Mouse (Mus musculus) adrenal gland, postnatal 10 days (tissue): Measurements from ENCODE around the gene Spr. TPM values are rescaled to one million over a fixed set of nuclear protein-coding genes. Genes with fewer than 3 reads are reported as not detected.
"Not testable (repeated sequence)": the region's sequence is repeated elsewhere in the genome, so short reads cannot be mapped to it uniquely, and the experiment has no call there.

ENCODE experiments used
- DNase-seq: peaks from one replicate; pipeline ENCODE4 v3.0.0; 2021; ENCODE audit warnings: mixed read lengths
- long read RNA-seq, 2 experiments: library from polyadenylated mRNA; stranded (forward); transcript quantifications; one replicate each; pipeline ENCODE4 v2.0.0; 2021
- total RNA-seq, 2 experiments: library from RNA; stranded (reverse); gene quantifications; 2 replicates each; pipeline ENCODE4 v1.2.3; 2021

Gene Spr
- total RNA-seq = 10 to 100 TPM; 72.1 to 75.5 TPM
- long read RNA-seq, experiment 1, transcript Spr-201 (3 exons, 1,230 nt) = major isoform, 45 of 48 reads
- long read RNA-seq, experiment 1, partial matches to known transcripts = 1 of 48 reads
- long read RNA-seq, experiment 1, other reads (novel, unspliced or antisense) = 1 of 48 reads
- long read RNA-seq, experiment 2, transcript Spr-201 (3 exons, 1,230 nt) = major isoform, 26 of 31 reads
- long read RNA-seq, experiment 2, partial matches to known transcripts = 0 of 31 reads
- long read RNA-seq, experiment 2, other reads (novel, unspliced or antisense) = 2 of 31 reads

DNA sequence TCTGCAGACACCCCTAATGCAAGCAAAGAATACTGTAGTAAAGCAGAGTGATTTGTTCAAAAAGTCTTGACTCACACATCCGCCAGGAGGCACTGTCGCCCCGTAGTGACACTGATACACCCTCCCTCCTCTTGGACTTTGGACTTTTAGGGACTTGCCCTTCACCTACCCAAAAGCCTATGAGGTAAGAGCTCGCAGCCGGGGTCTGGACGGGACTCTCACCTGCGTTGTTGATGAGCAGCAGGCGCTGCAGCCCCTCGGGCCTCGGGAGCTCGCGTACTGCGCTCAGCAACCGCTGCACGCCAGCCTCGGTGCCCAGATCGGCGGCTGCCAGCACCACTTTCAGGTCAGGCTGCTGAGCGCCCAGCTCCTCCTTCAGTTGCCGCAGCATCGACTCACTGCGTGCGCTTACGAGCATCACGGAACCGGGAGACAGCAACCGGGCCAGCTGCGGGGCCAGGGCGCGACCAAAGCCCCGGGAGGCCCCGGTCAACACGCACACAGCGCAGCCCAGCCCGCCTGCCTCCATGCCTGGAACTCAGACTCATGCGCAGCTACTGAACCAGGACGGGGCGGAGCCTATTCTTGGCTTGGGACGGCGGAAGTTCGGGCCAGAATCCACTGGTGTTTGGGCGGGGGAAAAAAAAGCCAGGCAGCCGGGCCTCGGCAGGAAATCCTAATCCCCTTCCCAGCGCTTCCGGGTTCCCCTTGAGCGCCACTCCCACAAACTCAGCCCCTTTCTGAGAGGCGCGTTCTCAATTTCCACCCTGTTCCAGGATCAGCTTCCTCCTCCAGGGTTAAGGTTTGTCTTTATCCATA is at the start of gene Spr:
Gene Spr, minus strand, starts transcription at position 550 of the 819 bp plus-strand sequence.
- peak; percentile 94 for DNase-seq

DNA sequence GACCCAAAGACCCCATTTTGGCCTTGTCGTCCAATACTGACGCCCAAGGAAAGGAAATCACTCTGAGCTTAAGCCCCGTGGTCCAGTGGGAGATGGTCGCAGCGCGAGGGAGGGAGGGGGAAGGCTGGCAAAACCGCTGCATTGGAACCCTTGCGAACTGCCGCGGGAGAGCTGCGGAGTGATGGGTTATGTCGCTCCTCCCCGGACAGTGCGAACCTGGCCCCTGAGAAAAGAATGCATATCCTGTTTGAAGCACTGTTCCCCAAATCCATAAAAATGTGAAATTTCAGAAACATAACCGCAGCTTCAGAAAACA is 49.1 kb upstream of the Spr start:
- DNase-seq = no peak

DNA sequence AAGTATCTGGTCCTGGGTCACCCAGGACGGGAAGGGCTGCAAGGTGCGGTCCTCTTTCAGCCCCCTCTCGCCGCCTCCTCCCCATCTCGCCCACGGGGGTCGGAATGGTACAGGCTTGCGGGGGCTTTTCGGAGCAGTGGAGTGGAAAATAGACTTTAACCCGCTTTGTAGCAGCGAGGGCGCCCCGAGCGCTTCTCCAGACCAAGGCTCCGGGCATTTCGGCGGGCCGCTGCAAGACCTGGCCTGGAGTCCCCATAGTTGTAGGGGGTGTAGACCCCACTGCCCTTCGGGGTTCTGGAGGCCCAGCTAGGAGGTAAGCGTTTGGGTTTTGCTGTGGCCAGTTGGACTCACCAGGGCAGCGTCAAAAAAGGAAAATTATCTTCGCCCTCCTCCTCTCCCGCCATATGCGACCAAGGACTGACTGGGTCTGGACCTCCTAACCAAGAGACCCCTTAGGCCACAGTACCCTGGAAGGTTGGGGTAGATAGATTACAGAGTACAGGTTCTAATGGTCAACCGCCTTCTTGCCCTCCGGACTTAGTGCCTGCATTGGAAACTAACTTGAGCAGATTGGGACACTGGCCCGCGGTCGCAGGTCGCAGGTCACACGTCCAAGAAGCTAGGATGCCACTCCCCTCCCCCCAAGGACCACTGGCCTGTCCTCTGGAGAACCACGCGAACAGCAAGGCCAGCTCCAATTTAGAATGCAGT is 48.6 kb upstream of the Spr start:
- DNase-seq = no peak

DNA sequence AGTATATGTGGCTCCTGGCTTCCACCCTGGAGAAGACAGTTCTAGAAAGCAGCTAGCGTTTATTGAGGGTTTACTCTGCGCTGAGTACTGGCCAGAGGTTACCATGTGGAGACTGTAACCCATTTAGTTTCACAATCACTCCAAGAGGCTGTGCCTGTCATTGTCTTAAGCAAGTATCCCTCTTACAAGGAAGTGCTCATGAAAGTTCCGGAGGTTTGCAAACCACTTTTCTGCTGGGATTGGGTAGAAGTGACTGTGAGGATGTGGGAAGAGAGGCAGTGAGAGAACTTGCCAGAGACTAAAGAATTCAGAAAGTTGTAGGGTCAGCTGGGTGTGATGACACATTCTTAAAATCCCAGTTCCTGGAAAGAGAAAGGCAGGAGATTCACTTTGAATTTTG is 46.4 kb upstream of the Spr start:
- DNase-seq = no peak

DNA sequence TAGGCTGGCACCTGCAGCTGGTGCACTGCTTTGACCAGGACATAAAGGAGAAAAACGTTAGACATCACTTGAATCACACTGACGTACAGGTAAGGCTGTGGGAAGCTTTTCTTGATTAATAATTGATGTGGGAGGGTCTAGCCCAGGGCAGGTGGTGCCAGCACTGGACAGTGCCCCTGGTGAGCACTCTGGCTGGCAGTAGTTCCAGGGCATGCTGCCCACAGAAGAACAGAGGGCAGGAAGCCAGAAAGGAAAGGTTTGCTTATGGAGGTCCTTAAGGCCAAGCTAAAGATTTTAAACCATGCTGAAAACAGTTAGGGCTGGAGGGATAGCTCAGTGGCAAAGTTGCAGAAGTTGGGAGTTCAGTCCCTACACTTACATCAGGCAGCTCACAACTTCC is 42.5 kb upstream of the Spr start:
- DNase-seq = no peak

DNA sequence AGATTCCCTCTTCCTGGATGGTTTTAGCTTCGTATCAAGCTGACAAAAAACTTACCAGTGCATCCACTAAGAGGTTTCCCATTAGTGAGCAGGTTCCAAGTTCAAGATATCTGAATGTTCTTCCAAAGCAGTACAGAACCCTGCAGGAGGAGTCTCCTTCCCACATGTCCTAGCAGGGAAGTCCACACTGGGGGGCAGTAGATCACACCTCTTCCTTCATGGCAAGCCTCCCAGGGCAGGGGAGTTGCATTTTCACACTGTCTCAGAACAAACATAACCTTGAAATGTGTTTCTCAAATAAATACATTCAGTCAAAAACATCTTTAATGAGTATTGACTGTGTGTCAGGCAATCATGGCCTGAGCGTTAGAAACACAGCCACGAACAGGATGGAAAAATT is 42.0 kb upstream of the Spr start:
- DNase-seq = no peak

DNA sequence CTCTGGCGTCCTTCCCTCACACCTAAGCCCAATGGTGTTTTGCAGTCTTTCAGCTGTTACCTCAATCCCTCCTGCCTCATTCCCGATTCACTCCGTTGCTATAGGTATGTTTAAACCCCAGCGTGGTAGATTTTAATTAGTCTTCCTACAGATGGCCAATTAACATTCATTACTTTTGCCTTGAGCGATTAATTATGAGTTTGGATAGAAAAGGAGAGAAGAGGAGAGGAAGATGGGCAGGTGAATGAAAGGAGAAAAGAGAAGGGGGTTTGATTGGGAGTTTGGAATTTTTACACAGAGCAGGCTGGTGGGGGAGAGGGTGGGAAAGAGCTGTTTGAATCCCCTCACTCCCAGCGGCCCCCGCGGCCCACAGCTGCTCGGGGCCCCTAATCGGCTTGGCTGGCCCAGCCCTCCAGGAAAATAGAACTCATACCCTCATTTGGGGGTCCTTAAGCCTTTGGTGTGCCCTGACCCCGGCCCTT is 27.9 kb upstream of the Spr start:
- DNase-seq = no peak

DNA sequence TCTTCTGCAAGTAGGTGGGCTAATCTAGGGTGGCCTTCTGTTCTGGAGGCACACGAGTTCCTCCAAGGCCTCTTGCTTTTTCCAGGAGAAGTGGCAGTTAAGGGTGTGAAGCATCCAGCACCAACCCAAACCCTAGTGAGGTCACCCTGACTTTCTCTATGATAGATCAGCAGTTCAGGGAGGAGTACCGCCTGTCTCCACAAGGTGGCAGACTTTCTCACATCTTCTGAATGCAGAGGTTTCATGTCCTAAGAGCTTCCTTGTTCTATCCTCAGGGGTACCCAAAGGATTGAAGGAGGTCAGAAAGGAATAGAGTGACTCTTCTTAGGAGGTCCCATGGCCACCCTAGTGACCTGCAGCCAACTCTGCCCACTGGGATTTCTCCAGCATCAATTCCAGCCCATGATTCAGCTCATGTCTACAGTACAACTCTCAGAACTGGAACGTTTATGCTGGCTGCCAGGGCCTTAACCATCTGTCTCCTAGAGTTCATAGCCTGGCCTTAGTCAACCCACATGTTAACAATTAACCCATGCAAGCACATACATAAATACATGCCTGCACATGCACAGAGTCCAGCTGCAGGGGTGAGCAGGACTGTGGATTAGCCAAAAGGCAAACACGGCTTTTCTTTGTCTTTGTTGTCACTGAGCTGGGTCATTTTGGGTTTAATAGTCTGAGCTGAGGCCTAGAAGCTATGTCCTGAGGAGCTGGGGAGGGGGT is 22.8 kb upstream of the Spr start:
- DNase-seq = peak; percentile 87

DNA sequence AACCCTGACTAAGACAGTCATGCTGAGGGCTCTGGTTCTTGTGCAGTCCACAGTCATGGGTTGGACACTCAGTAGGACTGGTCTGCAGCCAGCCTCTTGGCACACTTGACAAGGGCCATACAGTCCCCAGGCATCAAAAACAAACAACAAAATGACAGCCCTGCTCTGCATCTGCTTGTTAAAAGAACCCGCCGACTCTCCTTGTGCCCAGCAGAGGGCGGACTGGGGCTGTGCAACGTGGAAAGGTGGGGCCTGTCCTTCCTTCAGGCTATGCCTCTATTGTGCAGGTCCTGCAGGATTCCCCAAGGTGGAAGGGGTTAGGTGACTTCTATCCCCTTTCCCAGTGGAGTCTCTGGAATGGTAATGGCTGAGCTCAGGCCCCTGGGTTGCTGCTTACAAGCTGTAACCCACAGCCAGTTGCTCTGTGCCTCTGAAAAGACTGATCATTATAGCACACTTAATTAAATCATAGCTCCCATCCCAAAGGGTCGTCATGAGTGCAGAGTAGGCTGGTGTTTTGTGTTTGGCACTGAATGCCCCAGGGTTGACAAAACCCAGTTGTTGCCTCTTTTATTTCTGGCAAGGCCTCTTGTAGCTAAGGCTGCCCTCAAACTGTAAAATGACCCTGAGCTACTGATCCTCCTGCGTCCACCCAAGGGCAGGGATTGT is 21.7 kb upstream of the Spr start:
- DNase-seq = peak; percentile 77

DNA sequence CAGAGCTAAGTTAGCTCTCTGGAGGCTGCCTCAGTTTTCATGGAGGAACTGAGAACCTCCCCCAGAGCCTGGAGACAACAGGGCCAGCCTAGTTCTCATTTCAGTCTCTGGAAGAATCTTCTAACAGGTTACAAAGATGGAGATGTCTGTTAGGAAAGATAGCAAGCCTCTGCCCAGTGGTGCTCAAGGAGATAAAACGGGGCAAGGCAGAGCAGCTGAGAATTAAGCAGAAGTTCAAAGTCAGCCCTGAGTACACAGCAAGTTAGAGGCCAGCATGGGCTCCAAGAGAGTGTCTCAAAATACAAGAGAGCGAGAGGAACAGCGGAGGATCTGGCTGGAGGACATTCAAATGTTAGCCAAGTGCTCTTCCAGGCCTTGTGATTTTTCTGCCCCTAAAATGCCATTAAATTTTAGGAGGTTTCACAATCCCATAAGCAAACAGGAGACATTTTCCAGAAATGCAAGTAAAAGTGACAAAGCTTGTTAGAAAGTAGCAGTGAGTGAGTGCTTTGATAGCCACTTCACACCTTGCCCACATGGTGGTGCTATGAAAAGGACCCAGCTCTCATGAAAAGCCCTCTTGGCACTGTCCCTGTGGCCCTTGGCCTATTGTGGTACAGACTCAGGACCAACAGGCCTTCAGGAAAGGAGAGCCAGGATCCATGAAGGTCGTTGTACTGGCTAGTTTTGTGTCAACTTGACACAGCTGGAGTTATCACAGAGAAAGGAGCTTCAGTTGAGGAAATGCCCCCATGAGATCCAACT is 20.7 kb upstream of the Spr start:
- not testable (repeated sequence) for DNase-seq

DNA sequence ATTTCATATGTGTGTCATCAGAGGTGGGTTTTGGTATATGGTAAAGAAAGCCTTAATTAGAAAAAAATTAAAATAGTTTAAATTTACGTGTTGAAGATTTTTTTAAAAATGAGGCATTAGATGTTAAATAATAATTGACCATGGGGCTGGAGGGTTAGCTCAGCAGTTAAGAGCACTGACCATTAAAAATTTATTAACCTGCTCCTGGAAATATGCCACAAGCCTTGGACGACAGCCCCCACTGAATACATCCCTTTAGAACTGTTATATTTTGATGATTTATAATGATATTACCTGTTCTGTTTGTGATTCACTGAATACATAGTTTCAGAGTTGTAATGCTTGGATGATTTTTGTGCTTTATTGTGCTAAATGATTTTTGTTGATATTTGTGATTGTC is 19.0 kb upstream of the Spr start:
- not testable (repeated sequence) for DNase-seq

DNA sequence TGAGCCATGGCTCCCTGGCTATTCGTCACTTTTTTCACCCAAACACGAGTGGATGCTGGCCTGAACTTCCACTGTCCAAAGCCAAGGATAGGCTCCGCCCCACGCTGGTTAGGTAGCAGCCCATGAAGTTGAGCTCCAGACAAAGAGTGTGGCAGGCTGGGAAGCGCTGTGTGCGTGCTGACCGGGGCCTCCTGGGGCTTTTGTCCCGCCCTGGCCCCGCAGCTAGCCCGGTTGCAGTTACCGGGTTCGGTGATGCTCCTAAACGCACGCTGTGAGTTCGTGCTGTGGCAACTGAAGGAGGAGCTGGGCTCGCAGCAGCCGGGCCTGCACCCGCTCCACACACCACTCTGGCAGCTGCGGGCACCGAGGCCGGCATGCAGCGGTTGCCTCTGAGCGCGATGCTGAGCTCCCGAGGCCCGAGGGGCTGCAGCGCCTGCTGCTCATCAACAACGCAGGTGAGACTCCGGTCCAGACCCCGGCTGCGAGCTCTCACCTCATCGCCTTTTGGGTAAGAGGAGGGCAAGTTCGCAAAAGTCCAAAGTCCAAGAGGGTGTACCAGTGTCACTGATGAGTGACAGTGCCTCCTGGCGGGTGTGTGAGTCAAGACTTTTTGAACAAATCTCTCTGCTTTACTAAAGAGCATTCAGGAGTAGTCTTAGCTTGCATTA is 17.4 kb upstream of the Spr start:
- peak; percentile 58 for DNase-seq

DNA sequence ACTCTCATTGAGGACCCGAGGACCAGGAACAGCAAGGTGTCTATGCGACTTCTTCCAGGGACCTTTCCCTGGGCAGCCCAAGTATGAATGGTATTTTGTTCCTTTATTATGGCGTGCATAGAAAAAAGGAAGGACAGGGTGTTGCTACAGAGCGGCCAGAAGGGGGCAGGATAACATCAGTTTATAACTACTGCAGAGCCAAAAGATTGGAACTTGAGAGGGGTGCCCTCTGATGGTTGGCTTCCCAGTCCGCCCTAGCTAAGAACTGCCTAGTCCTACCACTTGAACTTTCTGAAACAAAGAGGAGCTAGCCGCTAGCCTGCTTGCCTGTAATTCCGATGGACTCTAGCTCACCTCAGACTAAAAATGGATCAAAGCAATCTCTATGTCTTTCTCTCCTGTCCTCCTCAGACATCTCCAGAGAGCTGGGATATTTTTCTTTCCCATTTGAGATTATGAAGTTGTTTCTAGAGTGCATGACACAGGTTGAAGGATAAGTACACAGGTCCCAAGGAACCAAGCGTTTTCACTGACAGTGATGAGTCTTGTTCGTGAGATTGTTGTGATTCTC is 16.5 kb upstream of the Spr start:
- peak; percentile 83 for DNase-seq

DNA sequence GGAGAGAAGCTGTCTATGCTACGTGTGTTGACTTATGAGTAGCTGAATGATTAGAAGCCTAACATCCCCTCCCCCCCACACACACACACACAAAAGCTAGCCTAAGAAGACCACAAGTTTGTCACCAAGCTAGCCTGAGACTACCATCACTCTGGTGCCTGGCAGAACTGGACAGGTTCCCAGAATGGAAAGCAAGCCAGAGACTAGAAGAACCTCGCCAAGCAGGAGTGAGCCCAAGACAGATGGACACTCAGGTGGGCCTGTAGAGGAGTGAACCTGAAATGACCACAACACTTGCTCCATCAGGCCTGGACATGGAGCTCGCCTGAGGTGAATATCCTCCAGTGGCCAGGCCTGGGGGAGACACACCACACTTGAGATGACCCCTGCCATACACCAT is 12.8 kb upstream of the Spr start:
- no peak for DNase-seq

DNA sequence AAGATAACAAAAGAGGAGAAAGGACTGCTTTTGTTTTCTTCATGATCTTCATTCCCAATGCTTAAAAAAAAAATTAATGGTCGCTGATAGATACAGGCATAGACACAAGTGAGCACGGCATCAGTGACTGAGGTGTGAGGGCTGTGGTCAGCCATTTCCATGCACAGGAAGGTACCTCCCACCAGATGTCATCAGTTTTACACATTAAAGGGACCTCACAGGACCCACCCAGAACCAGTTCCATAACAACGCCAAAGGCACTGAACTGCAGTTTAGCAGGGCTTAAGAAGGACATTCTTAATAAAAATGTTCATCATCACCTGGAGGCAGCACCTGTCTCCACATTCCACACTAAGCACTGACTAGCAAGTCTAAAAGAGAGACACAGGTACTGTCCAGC is 10.1 kb upstream of the Spr start:
- DNase-seq = no peak

DNA sequence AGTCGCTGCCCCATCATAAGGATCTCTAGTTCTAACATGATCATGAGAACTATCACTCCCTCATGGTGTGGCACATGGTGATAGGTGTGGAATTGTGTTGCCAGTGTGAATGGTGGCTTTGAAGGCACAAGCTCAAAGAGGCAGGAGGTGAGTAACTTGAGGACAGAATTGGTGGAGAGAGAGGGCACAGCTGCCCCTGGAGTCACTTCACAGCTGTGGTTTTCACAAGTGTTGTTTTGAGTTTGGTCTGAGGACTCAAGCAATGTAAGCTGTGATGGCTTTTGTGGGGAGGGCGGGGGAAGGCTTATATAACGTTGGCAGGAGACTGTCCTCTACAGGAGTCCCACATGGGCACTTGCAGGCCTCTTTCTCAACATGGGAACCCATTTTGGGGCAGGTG is 6.9 kb upstream of the Spr start:
- no peak for DNase-seq

DNA sequence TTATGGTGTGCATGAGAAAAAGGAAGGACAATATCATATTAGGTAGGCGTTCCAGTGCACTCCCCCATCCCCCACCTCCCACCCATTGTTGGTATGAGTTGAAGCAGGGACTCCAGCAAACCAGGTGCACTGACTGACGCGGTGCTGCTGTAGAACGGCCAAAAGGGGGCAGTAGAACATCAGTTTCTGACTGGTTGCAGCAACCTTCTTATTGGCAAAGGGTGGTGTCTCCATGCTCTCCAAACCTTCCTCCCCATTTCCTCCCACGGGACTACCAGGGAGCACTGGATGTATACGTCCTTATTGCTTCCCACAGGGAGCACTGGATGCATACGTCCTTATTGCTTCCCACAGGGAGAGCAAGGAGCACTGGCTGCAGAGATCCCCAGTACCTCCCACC is 3.4 kb upstream of the Spr start:
- peak; percentile 72 for DNase-seq

DNA sequence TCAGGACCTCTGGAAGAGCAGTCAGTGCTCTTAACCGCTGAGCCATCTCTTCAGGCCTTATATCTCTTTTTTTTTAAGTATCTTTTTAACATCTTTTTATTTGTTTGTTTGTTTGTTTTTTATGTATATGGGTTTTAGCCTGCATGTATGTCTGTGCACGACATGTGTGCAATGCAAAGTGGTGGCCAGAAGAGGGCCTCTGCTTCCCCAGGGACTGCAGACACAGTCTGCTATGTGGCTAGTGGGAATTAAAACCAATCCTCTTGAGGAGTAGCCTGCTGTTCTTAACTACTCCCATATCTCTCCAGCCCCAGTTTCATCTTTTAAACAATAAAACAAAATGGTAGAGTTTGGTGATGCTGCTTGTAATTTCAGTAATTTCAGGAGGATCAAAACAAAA is 2.0 kb upstream of the Spr start:
- DNase-seq = no peak

DNA sequence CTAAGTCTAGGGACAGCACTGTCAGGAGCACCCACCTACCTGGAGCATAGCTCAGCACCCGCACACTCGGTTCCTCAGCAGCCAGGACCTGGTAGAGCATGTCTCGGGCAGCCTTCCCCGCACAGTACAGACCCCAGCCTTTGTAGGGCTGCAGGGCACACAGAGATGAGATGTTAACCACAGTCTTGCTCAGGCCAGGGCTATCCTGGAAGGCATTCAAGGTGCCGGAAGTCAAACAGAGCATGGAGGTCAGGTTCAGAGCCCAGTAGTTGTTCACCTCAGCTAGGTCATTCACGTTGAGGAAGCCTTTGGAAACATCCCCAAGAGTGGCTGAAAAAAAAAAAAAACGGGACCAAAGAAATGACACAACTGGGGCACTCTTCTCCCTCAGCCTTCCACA is 782 bp downstream of the Spr start:
- DNase-seq = not testable (repeated sequence)

DNA sequence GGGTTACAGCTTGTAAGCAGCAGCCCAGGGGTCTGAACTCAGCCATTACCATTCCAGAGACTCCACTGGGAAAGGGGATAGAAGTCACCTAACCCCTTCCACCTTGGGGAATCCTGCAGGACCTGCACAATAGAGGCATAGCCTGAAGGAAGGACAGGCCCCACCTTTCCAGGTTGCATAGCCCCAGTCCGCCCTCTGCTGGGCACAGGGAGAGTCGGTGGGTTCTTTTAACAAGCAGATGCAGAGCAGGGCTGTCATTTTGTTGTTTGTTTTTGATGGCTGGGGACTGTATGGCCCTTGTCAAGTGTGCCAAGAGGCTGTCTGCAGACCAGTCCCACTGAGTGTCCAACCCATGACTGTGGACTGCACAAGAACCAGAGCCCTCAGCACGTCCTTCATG is 4.8 kb downstream of the Spr start:
- DNase-seq = peak; percentile 57
